Mouse (Mus musculus) CD4-positive, CD25-positive, alpha-beta regulatory T cell, adult 4 months (primary cell): ENCODE data around the gene Agpat3. TPM values are rescaled to one million over a fixed set of nuclear protein-coding genes. Genes with fewer than 3 reads are reported as not detected.

ENCODE experiments used
- ATAC-seq: one replicate; pipeline ENCODE4 v1.8.0; 2017
- polyA plus RNA-seq, 2 experiments: library from polyadenylated mRNA; unstranded; fragments of 100-300 nt; shearing (Covaris generic); gene quantifications; one replicate each; pipeline ENCODE4 v1.2.1; 2017

Agpat3 gene
- polyA plus RNA-seq, 2 experiments from 2014 or later: 94.4 to 115 TPM

DNA sequence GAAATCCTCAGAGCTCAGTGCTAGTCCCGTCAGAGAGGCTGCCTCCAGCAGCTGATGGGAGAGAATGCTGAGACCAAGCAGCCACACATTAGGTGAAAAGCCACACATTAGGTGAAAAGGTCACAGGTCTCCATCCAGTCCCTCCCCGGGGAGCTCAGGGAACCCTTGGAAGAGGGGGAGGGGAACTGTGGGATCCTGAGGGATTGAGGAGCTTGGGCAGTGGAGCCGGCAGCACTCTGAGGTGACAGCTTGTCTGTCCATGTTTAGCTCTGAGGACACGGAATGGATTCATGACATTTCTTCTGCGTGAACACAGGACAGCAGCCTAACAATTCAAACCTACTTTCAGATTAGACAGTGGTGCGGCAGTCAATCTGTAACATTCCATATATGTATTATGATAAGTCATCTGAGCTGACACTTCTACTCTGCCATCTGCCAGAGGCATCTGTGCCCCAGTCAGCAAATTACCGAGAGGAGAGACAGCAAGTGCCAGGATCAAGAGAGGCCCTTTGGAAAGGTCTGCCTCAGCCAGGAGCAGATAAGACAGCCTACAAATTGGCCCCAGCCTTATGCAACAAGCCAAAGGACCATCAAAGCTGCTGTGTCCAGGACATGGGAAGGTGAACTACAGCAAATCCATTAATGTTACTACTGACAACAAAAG lies 28.9 kb downstream of the Agpat3 start:
- no peak for ATAC-seq

DNA sequence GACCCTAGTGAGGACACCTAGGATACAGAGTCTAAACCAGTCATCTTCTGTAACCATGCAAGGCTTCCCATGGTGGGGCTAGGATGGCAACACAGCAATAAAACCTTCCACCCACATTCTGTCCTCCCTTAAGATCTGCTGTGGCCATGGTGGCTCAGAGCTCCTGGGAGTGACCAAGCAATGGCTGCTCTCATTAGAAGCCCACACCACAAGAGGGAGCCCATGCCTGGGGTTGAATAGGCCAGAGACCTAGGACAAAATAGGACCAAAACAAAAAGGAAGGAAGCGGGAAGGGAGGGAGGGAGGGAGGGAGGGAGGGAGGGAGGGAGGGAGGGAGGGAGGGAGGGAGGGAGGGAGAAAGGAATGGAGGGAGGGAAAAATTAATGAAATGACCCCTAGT lies 29.5 kb downstream of the Agpat3 start:
- ATAC-seq: no peak

DNA sequence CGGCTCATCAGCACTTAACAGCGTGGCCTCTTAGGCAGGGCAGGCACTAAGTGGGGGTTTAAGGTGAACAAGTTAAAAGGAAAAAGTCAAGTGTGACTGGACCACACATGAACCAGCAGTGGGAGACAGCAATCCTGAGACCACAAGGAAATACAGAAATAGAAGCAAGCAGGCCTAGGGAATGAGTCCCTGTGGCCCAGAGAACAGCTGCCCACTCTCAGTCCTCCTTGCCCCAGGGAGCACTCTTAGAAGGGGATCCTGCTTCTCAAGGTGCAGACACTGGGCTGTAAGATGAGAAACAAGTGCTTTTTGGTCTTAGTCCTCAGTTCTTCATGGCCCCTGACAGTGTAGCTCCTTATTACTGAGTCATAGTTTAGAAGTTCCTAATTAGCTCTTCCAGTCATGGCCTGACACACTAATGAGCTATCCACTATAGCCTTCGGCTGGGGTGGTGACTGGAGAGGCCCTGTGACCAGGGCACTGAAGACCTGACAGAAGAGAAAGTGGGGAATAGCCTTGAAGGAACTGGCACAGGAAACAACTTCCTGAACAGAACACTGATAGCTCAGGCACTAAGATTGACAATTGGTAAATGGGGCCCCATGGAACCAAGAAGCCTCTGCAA lies 31.0 kb downstream of the Agpat3 start:
- no peak for ATAC-seq

DNA sequence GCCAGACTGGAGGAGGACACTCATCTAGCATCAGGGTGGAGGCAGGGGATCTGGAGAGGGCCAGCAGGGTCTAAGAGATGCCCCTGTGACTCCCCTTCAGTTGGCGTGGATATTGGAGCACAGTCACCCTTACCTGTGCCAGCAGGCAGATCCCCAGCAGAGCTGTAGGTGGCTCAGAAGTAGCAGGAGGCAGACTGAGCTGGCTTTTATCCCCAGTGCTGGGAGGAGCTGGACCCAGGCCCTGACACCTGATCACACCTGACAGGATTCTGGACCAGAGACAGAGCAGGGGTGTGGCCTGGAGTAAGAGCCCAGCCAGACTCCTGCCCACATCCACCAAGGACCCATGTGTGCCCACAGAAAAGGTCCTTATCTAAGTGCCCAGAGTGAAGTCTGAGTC lies 31.8 kb downstream of the Agpat3 start:
- no peak for ATAC-seq

DNA sequence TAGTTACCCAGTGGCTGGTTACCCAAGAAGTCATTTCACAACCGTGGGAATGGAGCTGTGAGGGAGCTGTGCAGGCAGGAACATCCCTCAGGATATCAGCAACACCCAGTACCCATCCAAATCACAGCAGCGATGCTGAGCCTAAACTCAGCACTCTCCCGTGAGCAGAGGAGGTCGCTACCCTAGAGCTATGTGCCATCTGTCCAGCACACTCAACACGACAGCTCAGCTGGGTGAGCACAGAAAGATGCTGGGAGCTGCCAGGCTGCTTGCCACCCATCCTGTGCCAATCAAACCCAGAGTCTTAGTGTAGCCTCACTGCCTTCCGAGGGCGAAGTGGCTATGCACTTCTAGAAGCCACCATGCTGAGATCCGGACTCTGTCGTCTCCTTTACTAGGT lies 32.3 kb downstream of the Agpat3 start:
- ATAC-seq: no peak

DNA sequence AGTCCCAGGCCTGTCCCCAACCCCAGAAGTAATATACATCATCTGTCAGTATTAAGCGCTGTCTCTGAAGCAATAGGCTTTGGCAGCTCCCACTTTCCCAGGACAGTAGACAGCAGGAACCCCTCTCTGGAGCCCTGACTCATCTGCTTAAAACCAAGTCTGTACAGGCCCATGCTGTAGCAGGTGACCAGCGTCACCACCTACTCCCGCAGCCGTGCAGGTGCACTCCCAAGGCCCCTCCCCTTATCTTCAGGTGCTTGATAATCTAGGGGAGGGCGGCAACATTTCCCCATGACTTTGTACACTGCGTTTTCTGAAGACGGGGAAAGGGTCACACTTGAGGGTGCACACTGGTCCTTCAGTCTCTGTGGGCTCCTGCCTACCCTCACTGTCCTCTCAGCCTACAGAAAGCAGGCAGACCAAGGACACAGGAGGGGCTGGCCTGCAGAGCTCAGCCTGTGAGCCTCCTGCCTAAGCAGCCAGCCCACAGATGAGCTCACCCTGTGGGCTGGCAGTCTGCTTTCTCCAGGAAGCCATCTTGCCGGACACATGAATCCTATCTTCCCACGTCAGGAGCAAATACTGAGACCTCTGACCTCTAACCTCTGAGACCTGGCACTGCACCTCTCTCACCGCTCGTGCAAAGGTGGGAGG lies 34.9 kb downstream of the Agpat3 start:
- no peak for ATAC-seq

DNA sequence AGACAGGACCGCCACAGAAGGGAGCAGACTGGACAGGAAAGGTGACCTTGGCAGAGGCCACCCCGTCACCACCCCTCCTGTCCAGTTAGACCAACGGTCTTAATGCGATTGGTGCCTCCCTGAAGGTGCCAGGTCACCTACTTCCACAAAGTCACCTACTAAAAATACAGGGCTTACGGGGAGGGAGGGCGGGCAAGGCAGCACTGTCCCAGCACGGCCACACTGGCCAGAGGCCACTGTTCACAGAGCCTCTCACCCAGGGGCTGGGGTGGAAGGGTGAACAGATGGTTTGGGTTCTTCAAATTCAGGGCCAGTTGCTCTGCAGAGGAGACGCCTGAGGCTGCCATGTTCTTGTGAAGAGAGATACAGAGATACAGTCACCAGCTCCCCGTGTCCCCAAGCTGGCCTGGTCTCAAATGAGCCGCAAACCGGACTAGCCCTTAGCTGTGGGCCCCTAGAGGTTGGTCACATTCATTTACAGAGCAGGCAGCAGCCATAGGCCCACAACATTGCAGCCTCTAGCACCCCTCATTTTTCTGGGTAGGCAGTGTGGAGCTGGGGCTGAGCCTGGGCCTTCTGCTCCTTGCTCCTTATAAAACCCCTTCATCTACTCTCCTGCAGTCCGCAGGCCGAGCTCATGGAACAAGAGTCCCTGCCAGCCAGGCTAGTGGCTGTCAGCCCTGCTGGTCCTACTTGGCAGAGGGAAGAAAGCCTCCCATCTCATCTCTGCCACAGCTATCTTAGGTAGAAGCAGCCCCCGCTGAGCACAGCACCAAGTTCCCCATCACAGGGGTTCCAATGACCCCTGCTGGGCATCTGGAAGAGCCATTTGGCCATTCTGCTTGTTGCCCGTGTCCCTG lies 35.8 kb downstream of the Agpat3 start:
- no peak for ATAC-seq

DNA sequence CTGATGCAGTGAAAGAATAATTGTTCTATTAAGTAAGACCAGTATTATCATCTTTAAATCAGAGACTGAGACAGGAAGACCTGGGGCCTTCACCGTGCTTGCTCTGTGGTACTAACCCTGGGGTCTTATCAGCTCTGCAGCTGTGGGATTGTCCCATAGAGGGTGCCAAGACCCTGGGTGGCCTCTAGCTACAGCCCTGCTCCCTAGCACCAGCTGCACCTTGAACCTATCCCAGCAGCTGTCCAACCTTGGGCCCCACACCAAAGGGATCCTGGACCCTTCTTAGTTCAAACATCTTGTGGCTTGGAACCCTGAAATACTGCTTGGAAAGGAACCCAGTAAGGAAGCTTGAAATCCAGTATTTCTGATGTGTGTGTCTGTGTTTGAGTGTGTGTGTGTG lies 37.1 kb downstream of the Agpat3 start:
- ATAC-seq: no peak

DNA sequence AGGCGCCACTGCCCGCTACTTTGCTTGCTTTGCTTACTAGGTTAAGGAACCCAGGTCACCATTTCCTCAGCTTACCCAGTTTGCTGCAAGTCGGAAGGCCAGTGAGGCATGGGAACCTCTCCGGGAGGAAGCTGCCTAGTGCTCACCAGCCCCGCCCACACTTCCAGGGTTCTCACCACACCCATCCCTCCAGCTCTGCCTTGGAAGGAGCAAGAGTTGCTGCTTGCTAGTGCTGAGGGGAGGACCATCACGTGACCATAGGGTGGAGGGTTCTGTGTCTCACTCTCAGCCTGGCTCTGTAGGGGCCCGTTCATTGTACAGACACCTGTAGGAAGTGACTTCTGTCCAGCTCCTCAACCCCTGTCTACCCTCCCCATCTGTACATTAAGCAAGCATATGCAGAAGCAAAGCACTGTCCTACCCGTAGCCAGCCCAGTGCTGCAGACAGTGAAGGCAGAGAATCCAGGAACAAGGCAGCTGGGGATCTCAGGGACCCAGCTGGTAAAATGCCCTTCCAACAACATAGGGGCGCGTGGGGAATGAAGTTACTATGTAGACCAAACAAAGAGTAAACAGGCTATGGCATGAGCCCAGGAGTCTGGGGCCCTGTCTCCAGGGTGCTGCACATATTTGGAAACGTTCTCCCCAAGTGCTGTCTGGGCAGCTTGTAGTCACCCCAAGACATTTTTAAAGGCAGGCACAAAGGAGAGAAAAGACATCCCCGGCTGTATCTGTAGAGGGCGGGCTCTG lies 40.2 kb downstream of the Agpat3 start:
- ATAC-seq: no peak

DNA sequence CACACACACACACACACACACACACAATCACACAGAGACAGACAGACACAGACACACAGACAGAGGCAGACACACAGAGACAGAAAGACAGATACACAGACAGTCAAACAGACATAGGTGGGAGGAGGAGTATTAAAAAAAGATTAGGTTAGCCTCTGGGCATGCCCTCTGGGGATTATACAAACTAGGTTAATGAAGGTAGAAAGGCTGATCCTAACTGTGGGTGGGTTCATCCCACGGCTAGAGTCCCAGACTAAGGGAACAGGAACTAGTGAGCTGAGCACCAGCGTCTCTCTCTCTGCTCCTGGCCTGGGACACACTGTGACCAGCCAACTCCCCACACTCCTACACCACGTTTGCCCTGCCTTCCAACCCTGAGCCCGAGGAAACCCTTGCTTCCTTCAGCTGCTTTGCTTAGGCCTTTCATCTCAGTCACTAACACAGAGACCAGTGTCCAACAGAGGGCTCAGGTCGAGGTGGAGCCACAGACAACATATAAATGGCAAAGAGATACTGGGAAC lies 41.5 kb downstream of the Agpat3 start:
- no peak for ATAC-seq

DNA sequence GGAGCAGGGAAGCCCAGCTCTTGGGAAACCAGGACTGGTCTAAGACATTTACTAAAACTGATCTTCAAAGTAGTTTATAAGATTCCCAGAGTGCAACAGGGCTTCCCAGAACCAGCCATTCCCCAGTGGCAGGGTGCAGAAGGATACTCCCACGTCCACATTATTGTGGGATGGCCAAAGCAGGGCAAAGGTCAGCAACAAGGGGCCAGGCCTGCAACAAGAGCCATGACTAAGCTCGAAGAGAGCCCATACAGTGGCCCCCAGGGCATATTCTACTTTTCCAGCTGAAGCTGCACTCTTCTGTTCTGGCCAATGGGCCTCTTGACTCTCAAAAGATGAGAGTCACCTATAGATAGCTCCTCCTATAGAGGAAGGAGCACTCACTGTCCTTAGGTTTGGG lies 43.7 kb downstream of the Agpat3 start:
- no peak for ATAC-seq

DNA sequence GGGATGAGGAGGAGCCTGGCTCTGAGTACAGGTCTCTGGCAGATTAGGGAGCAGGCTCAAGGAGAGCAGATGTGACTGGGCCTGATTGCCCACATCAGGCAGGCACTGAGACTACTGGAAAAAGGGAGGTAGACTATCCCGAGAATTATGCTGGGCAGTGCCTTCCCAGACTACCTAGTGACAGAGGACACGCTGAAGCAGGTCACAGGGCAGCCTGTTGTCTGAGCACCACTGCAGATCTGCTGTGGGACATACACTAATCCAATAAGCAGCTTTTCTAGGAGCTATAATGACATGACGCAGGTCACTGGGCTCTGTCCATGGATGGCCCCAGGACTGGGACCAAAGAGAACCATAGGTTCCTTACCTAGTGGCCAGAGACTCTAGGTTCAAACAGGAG lies 44.9 kb downstream of the Agpat3 start:
- ATAC-seq: no peak

DNA sequence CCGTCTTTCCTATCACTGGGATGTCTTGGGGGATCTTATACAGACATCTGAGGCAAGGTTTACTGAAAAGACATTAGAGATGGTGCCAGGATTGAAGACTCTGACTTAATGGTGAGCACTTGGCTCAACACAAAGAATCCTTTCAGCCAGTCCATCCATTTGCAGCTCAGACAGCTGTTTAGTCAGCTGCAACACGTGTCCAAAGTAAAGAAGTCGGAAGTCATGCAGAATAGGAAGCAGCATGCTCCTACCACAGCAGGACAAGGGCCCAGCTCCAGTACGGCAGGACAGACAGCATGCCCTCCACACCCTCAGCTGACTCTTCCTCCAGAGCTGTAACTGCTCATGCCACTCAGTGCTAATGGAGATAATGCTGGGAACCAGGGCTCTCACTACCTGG lies 46.3 kb downstream of the Agpat3 start:
- ATAC-seq: no peak

DNA sequence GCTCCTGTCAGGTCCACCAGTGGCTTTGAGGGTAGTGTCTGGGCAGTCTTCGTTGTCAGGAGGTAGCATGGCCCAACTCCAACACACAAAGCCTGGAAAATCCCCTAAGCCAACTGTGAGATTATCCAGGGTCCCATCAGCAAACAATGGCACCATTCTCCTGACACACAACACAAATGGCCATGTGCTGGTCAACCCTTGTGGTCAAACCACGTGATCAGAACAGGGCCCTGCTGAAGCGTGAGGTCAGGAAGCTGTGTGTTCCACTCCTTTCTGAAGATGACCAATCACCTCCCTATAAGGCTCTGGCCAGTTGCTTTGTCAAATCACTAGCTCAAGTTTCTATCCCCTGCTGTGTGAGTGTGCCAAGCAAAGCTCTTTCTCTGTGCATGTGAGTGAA lies 47.3 kb downstream of the Agpat3 start:
- ATAC-seq: no peak

DNA sequence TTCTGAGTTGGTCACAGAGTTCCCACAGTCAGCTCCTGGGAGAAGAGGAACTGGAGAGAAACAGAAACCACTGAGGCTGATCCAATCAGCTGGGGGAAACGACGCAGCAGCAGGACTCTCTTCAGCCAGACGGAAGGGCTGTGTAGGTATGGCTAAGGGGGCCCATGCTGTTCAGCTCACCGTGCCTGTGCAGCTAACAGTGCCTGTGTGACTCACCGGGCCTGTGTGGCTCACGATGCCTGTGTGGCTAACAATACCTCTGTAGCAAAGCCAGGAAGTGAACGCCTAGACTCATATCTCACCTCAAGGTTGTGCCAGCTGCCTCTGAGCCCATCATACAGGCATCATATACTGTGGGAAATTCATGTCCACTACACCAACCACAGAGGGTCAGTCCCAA lies 48.6 kb downstream of the Agpat3 start:
- ATAC-seq: peak; percentile 83

DNA sequence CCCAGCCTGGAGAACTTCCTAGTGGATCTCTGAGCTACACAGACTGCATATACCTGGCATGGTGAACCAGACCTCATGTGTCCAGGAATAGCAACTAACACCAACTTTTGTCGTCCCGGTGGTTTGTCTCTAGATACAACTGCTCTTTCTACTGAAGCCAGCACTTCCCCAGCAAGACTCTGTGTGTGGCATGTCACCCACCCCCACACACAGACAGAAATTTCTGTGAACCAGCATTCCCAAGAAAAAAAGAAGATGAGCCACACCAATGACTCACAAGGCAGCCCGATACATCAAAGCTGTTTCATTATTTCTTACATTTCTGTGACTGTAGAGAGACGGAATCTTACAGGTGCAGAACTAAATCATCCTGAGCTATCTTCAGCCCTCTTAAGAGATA lies 52.2 kb downstream of the Agpat3 start:
- ATAC-seq: no peak

DNA sequence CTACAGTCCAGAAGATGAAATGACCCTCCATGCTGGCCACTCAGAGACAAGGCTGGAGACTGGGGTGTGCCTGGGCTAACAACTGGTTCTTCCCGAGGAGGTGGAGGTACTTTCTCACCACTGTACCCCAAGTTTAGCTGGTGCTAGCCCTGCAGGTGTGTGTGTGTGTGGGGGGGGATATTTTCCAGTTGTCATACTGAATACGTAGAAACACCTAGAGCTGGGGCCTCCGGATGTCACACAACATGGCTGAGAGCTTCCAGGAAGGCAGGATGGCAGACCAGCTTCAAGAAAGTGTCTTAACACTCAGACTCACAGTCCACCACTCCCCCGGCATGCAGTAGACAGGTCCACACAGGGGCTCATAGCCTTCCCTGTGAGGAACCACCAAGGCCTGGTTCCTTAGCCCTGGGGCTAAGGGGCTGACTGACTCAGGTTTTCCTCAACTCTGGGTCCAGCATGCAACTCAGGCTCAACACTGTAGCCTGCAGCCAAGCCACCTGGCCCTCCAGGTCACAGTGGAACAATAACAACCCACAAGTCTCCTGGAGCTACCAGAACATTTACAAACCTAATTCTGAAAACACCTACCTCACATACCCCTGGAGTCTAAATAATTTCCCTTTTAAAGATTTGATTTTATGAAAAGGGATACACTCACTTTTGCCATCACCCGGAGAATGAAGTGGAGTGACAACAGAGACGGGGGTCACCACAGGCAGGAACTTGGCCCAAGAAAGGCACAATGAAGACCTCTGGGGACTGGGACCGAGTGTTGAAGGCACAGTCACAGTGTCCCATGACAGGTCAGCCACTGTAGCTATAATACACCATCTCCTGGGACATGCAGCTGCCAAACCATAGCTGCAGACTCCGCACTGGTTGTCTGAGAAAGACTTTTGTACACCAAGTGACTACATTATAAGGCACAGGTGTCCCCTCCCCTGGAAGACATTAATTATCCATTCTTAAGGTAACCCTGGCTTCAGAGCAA lies 53.3 kb downstream of the Agpat3 start:
- ATAC-seq: peak; percentile 61

DNA sequence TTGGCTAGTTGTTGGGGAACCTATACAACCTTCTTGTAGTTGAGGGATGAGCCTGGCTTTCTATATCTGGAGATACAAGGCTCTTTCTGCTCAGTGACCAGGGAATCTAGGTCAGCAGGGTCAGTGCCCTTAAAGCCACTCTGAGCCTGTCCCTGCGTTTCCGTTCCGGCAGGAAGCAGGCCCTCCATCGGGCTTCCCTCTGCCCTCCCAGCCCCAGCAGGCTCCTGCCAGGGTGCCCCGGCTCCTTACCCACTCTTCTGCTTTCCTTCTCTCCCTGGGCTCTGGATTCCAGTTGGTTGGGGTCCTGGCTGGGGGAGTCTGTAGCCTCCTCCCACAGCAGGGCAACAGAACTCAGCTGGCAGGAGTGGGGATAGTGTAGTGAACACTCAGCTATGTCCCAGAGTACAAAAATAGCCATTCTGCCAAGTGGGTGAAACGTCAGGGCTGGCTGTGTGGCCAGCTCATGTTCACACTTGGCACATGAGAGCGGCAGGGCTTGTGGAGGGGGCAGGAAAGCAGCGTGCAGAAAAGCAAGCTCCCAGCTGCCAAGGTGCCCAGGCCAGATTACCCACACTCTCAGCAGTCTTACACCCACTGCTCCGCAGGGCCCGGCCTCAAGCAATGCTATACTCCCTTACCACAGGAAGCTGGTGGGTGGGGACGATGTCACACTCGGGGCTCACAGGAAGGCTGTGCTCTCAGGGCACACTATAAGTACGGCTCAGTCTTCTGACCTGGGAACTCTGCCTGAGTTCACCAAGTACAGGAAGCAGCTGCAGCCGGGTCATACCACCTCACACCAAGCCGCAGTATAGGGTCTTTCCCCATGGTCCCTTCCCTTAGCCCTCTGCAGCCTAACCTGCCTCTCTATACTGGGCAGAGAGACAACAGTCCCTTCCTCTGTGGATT lies 54.5 kb downstream of the Agpat3 start:
- ATAC-seq: peak; percentile 91

DNA sequence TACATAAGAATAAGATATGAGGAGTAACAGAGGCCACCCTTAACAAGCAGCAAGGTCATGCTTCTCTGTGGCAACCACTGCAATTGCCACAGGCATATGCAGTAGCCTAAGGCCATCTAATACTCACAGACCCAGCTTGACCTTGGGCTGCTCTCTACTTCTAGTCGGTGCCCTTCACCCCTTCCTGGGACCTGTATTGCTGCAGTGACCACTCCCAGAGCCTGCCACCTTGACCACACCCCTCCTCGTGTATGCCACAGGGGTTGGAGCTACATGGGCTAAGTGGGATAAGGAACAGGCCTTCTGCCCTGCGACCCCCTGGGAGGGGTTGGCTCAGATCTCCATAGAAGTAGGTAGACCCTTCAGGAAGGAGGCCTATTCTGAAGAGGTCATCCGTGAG lies 55.3 kb downstream of the Agpat3 start:
- ATAC-seq: no peak

DNA sequence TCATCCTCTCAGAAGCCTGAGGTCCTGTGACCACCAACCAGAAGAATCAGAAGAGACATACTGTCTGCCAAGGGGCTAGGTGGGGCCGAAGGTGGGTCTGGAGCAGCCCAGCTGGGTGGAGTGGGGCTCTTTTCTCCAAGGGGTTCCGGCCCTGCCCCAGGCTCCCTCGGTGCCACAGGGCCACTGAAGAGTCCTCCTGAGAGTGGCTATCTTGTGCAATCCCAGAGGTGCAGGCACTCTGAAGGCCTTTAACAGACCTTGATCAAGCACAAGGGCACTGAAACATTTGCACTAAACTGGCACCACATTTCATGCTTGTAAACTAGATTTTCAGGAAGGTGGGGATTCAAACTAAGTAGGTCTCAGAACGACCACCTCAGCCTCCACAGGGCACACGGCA lies 55.9 kb downstream of the Agpat3 start:
- ATAC-seq: no peak
